Mouse (Mus musculus): Measurements from ENCODE around the gene Ccl7. TPM values are rescaled to one million over a fixed set of nuclear protein-coding genes. Genes with fewer than 3 reads are reported as not detected.

Gene Ccl7
- polyA plus RNA-seq, 1 experiment from 2014 or later: 0.24 TPM

GRCm38 (mm10) chr11:82039132-82039660 is 6.3 kb upstream of the Ccl7 start:
- WGBS: 80% methylated on average over 3 of the region's 3 CpGs
- Histone ChIP-seq H3K27me3 (no peaks in the 10 kb centered on the region; the same call in 1 of the 2 replicates), H3K36me3 (replicated peaks) (no peaks in the 10 kb centered on the region)

GRCm38 (mm10) chr11:82041671-82042080 is 3.8 kb upstream of the Ccl7 start:
- 96% methylated on average over 4 of the region's 4 CpGs for WGBS
- Histone ChIP-seq H3K27me3 (no peaks in the 10 kb centered on the region; the same call in 1 of the 2 replicates), H3K36me3 (replicated peaks) (no peaks in the 10 kb centered on the region)

More at GRCm38 (mm10) chr11:82039132-82039660, 6.3 kb upstream of the Ccl7 start:
- H3K27ac ChIP-seq: no peak overlapping the region
- ATAC-seq (ENCODE audit: low FRiP score): no peak
- H3K4me2 ChIP-seq: no peak overlapping the region
- H3K9ac ChIP-seq: no peak overlapping the region
- H3K9me3 ChIP-seq: no peaks in the 10 kb centered on the region
- H3K4me3 ChIP-seq (replicated peaks): no peak overlapping the region
- no peaks in the 10 kb centered on the region for H3K4me1 ChIP-seq

DNA sequence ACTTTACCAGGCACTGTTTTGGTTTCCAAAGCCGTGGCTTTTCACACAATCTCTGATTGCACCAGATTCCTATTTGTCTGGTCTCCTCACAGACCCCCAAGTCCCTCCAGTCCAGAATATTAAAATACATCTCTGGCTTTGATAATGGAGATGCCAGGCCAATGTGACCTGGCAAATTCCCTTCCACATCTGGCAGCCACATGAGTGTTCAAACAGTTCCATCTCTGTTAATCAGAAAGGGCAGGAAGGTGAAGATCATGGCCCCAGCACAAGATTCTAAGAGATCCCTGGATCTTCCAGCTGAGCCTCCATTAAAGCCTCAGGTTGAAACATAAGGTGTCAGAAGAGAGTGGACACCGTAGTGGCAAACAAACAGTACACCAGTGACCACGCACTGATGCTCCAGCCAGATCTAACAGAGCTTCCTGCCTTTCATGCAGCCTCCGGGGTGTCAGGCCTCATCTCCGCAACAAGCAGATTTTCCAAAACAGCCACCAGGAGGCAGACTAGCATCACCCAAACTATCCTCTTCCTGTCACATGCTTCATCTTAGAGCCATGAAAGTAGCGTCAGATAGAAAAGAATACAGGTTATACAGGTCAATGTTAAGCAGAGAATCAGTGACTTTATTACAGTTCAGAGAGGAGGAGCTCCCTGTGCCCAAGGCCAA is 2.4 kb downstream of the Ccl7 start:
- no peak overlapping the region for H3K4me3 ChIP-seq (replicated peaks)
- no peak for ATAC-seq (ENCODE audit: low FRiP score)
- WGBS: 49% methylated on average over 6 of the region's 6 CpGs
- H3K9me3 ChIP-seq: no peaks in the 10 kb centered on the region
- no peaks in the 10 kb centered on the region for H3K36me3 ChIP-seq (replicated peaks)
- H3K9ac ChIP-seq: no peak overlapping the region
- no peaks in the 10 kb centered on the region for H3K4me1 ChIP-seq
- no peaks in the 10 kb centered on the region; the same call in 1 of the 2 replicates for H3K27me3 ChIP-seq
- no peak overlapping the region for H3K27ac ChIP-seq
- no peak overlapping the region for H3K4me2 ChIP-seq

More at GRCm38 (mm10) chr11:82041671-82042080, 3.8 kb upstream of the Ccl7 start:
- Histone ChIP-seq H3K9ac (no peak overlapping the region), H3K27ac (no peak overlapping the region), H3K9me3 (no peaks in the 10 kb centered on the region), H3K4me3 (replicated peaks) (no peak overlapping the region), H3K4me1 (no peaks in the 10 kb centered on the region), H3K4me2 (no peak overlapping the region)
- no peak for ATAC-seq (ENCODE audit: low FRiP score)

DNA sequence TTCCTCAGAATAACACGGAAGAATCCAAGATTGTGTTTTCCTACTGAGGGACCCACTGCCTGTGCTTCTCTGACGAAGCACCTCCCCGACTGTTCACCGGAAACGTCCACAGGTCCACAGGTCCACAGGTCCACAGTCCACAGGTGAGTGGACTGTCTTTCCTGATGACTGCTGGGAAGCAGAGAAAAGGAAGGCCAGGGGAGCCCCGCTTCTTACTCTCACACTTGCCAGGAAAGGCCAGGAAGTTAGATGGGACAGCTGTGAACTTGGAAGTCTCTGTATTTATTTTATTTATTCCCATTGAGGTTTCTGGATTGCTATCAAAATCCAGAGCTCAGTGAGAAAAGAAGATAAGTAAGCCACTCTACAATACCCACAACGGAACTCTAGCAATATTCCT is 8.3 kb downstream of the Ccl7 start:
- 88% methylated on average over 7 of the region's 7 CpGs for WGBS
- Histone ChIP-seq H3K27me3 (0 out of 2 replicates have a peak, but pooled peaks cover 3% of the 10 kb centered on the region), H3K4me1 (no peaks in the 10 kb centered on the region), H3K4me3 (replicated peaks) (no peak overlapping the region), H3K4me2 (no peak overlapping the region), H3K36me3 (replicated peaks) (no peaks in the 10 kb centered on the region), H3K27ac (no peak overlapping the region), H3K9me3 (no peaks in the 10 kb centered on the region), H3K9ac (no peak overlapping the region)
- ATAC-seq (ENCODE audit: low FRiP score): no peak

- Histone ChIP-seq H3K9ac (no peak within 1 kb of the TSS), H3K36me3 (replicated peaks) (no peaks in the 10 kb centered on the region), H3K9me3 (no peaks in the 10 kb centered on the region), H3K27ac (no peak within 1 kb of the TSS), H3K4me3 (replicated peaks) (no peak within 1 kb of the TSS), H3K27me3 (0 out of 2 replicates have a peak, but pooled peaks cover 3% of the 10 kb centered on the region), H3K4me2 (no peak within 1 kb of the TSS), H3K4me1 (no peaks in the 10 kb centered on the region)
- 88% methylated on average over 6 of the region's 6 CpGs for WGBS
- ATAC-seq (ENCODE audit: low FRiP score): no peak
Observed at GRCm38 (mm10) chr11:82057646-82058045, 12.1 kb downstream of the Ccl7 start, which contains the start of gene Ccl11. Gene Ccl11, plus strand, starts transcription at chr11:82057823.

- Histone ChIP-seq H3K27me3 (0 out of 2 replicates have a peak, but pooled peaks cover 3% of the 10 kb centered on the region), H3K4me1 (no peaks in the 10 kb centered on the region), H3K36me3 (replicated peaks) (no peaks in the 10 kb centered on the region), H3K9me3 (no peaks in the 10 kb centered on the region), H3K4me2 (no peak overlapping the region), H3K4me3 (replicated peaks) (no peak overlapping the region), H3K27ac (no peak overlapping the region), H3K9ac (no peak overlapping the region)
- no peak for ATAC-seq (ENCODE audit: low FRiP score)
- 81% methylated on average over 3 of the region's 3 CpGs for WGBS
Observed at GRCm38 (mm10) chr11:82062226-82062625, 16.7 kb downstream of the Ccl7 start.

GRCm38 (mm10) chr11:82063454-82063853 is 17.9 kb downstream of the Ccl7 start:
- Histone ChIP-seq H3K4me1 (no peaks in the 10 kb centered on the region), H3K4me2 (no peak overlapping the region), H3K36me3 (replicated peaks) (no peaks in the 10 kb centered on the region), H3K4me3 (replicated peaks) (no peak overlapping the region), H3K27ac (no peak overlapping the region), H3K27me3 (no peaks in the 10 kb centered on the region), H3K9me3 (no peaks in the 10 kb centered on the region), H3K9ac (no peak overlapping the region)
- 88% methylated on average over 2 of the region's 2 CpGs for WGBS
- no peak for ATAC-seq (ENCODE audit: low FRiP score)

GRCm38 (mm10) chr11:82066953-82067571 is 21.6 kb downstream of the Ccl7 start:
- no peak for ATAC-seq (ENCODE audit: low FRiP score)
- no peaks in the 10 kb centered on the region for H3K9me3 ChIP-seq
- no peak overlapping the region for H3K9ac ChIP-seq
- H3K4me1 ChIP-seq: no peaks in the 10 kb centered on the region
- H3K36me3 ChIP-seq (replicated peaks): no peaks in the 10 kb centered on the region
- 84% methylated on average over 7 of the region's 7 CpGs for WGBS
- H3K27ac ChIP-seq: no peak overlapping the region
- H3K4me2 ChIP-seq: no peak overlapping the region
- no peaks in the 10 kb centered on the region for H3K27me3 ChIP-seq
- H3K4me3 ChIP-seq (replicated peaks): no peak overlapping the region

GRCm38 (mm10) chr11:82071076-82071475 is 25.6 kb downstream of the Ccl7 start:
- Histone ChIP-seq H3K4me2 (no peak overlapping the region), H3K27ac (no peak overlapping the region), H3K36me3 (replicated peaks) (no peaks in the 10 kb centered on the region), H3K9ac (no peak overlapping the region), H3K4me3 (replicated peaks) (no peak overlapping the region), H3K27me3 (no peaks in the 10 kb centered on the region), H3K4me1 (no peaks in the 10 kb centered on the region), H3K9me3 (no peaks in the 10 kb centered on the region)
- WGBS: 76% methylated on average over 3 of the region's 3 CpGs
- ATAC-seq (ENCODE audit: low FRiP score): no peak

- Histone ChIP-seq H3K9me3 (no peaks in the 10 kb centered on the region), H3K36me3 (replicated peaks) (no peaks in the 10 kb centered on the region), H3K4me2 (no peak overlapping the region), H3K27ac (no peak overlapping the region), H3K27me3 (no peaks in the 10 kb centered on the region), H3K9ac (no peak overlapping the region), H3K4me3 (replicated peaks) (no peak overlapping the region), H3K4me1 (no peaks in the 10 kb centered on the region)
- no peak for ATAC-seq (ENCODE audit: low FRiP score)
- WGBS: 83% methylated on average over 1 of the region's 1 CpGs
Observed at GRCm38 (mm10) chr11:82072374-82072773, 26.9 kb downstream of the Ccl7 start.

GRCm38 (mm10) chr11:82072984-82073383 is 27.5 kb downstream of the Ccl7 start:
- Histone ChIP-seq H3K9me3 (no peaks in the 10 kb centered on the region), H3K9ac (no peak overlapping the region), H3K27ac (no peak overlapping the region), H3K4me1 (no peaks in the 10 kb centered on the region), H3K27me3 (no peaks in the 10 kb centered on the region), H3K4me2 (no peak overlapping the region), H3K4me3 (replicated peaks) (no peak overlapping the region), H3K36me3 (replicated peaks) (no peaks in the 10 kb centered on the region)
- WGBS: 91% methylated on average over 3 of the region's 3 CpGs
- ATAC-seq (ENCODE audit: low FRiP score): no peak

- no peak overlapping the region for H3K9ac ChIP-seq
- no peak for ATAC-seq (ENCODE audit: low FRiP score)
Observed at GRCm38 (mm10) chr11:82073686-82074085, 28.2 kb downstream of the Ccl7 start.

More at GRCm38 (mm10) chr11:82073686-82074085, 28.2 kb downstream of the Ccl7 start:
- Histone ChIP-seq H3K36me3 (replicated peaks) (no peaks in the 10 kb centered on the region), H3K4me1 (no peaks in the 10 kb centered on the region), H3K4me2 (no peak overlapping the region), H3K9me3 (no peaks in the 10 kb centered on the region), H3K4me3 (replicated peaks) (no peak overlapping the region), H3K27ac (no peak overlapping the region), H3K27me3 (no peaks in the 10 kb centered on the region)
- 90% methylated on average over 3 of the region's 3 CpGs for WGBS

Measured in forebrain, embryonic 12.5 days (tissue).